Mouse (Mus musculus) stomach, embryonic 16.5 days (tissue): ENCODE data around the gene Fgf6. TPM values are rescaled to one million over a fixed set of nuclear protein-coding genes. Genes with fewer than 3 reads are reported as not detected.

Experiments
- ATAC-seq: fragments of 200-750 bp; cut with Nextera tagmentation; 2 replicates; pipeline ENCODE4 v1.8.0; 2017; ENCODE audit warnings: moderate number of reproducible peaks, moderate TSS enrichment; ENCODE audit not compliant: insufficient read depth, low FRiP score
- H3K27ac ChIP-seq: fragments of 300-500 bp; sonication (generic); 2 replicates; pipeline ENCODE4 v1.5.1; 2014; ENCODE audit warnings: low read length
- H3K27me3 ChIP-seq: fragments of 300-500 bp; sonication (generic); 2 replicates; pipeline ENCODE4 v1.6.1; 2014; ENCODE audit warnings: low read length, control low read depth, mixed read lengths; ENCODE audit not compliant: control insufficient read depth, insufficient read depth
- H3K36me3 ChIP-seq: fragments of 300-500 bp; sonication (generic); 2 replicates; pipeline ENCODE4 v1.6.1; 2014; ENCODE audit warnings: low read length; ENCODE audit not compliant: control insufficient read depth, insufficient read depth
- H3K4me1 ChIP-seq: fragments of 300-500 bp; sonication (generic); 2 replicates; pipeline ENCODE4 v1.6.1; 2014; ENCODE audit warnings: low read length, control low read depth, mixed read lengths; ENCODE audit not compliant: control insufficient read depth, insufficient read depth
- H3K4me2 ChIP-seq: fragments of 300-500 bp; sonication (generic); 2 replicates; pipeline ENCODE4 v1.6.1; 2014; ENCODE audit warnings: low read depth, low read length, mixed read lengths
- H3K4me3 ChIP-seq: fragments of 300-500 bp; sonication (generic); replicated peaks from 2 replicates; pipeline ENCODE4 v1.5.1; 2014; ENCODE audit warnings: mild to moderate bottlenecking, low read length
- H3K9ac ChIP-seq: fragments of 300-500 bp; sonication (generic); 2 replicates; pipeline ENCODE4 v1.6.1; 2014; ENCODE audit warnings: low read length
- H3K9me3 ChIP-seq: fragments of 300-500 bp; sonication (generic); replicated peaks from 2 replicates; pipeline ENCODE4 v1.6.1; 2016; ENCODE audit warnings: low read length, control low read depth; ENCODE audit not compliant: control insufficient read depth
- WGBS: fragments of 180-500 bp; shearing (Covaris S2); extraction: QIAGEN DNeasy Blood & Tissue Kit; methylation state at CpG from one replicate; pipeline ENCODE4 v1.1.7; 2014; 5-methylcytosine and 5-hydroxymethylcytosine counted together
- polyA plus RNA-seq: library from polyadenylated mRNA; unstranded; fragments of >200 nt; fragmentation: Nextera tagmentation; extraction: Ambion mirVana; gene quantifications from 2 replicates; pipeline ENCODE4 v1.2.1, GENCODE M21; 2015

The Fgf6 gene
- polyA plus RNA-seq, 1 experiment from 2014 or later, result 0.22 TPM

DNA sequence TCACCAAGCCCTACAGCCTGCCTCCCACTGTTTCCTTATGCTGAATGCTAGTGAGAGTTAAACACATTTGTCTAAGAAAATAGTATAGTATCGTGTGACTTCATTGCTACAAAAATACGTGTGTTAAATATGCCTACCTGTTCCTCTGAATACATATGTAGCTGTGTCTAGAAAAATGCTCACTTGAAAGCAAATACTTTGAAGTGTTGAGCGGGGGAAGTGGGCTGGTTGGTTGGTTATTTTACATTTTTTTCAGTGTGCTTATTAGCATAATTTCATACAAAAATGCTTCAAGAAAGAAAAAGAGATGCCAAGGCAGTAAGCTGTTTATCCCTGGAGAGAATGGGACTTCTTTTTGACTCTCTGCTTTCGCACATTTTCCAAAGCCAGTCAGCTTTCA is 44.6 kb downstream of the Fgf6 start:
- Histone ChIP-seq H3K36me3 (no peaks in the 10 kb centered on the region), H3K27ac (no peak overlapping the region), H3K9ac (no peak overlapping the region), H3K4me2 (no peak overlapping the region), H3K4me3 (no peak overlapping the region), H3K27me3 (no peaks in the 10 kb centered on the region), H3K4me1 (no peaks in the 10 kb centered on the region), H3K9me3 (no peaks in the 10 kb centered on the region)
- WGBS, result 75% methylated on average over 4 of the region's 4 CpGs
- ATAC-seq, result no peak

DNA sequence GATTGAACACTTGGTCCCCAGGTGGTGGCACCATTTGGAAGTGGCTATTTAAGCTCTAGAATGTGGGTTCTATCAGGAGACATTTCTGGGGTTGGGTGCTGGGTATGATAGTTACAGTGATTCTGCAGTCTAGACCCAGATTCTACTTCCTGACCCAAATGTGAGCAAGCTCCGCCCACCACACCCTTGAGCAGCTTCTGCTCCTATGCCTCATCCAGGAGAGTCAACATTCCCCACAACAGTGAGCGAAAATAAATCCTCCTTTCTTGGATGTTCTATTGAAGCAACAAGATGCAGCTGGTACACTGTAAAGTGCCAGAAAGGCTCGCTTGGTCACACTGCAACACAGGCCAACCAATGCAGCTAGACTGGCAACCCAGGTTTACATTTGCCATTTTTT is 48.5 kb downstream of the Fgf6 start:
- H3K9ac ChIP-seq, result no peak overlapping the region
- H3K9me3 ChIP-seq, result no peaks in the 10 kb centered on the region
- H3K27ac ChIP-seq, result no peak overlapping the region
- ATAC-seq, result no peak
- H3K27me3 ChIP-seq, result no peaks in the 10 kb centered on the region
- H3K36me3 ChIP-seq, result no peaks in the 10 kb centered on the region
- 70% methylated on average over 3 of the region's 3 CpGs for WGBS
- H3K4me1 ChIP-seq, result no peaks in the 10 kb centered on the region
- H3K4me3 ChIP-seq, result no peak overlapping the region
- no peak overlapping the region for H3K4me2 ChIP-seq

DNA sequence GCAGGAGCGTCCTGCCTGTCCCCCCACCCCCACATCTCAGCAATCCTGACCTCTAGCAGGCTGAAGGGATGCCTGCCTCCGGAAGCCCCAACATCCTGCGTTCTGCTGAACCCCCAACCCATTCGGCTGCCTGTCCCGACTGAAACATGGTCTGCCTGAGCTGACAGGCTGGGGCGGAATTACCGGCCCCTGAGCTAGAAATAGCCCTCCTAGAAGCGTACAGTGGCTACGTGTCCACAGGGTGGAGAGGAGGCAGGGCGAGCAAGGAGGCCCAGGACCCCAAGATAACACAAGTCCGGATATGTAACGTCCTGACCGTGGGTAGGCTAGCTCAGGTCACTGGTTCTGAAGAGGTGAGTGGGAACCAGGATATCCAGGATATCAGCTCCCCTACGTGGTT is 49.4 kb downstream of the Fgf6 start:
- Histone ChIP-seq H3K4me1 (no peaks in the 10 kb centered on the region), H3K4me3 (no peak overlapping the region), H3K27ac (no peak overlapping the region), H3K9me3 (no peaks in the 10 kb centered on the region), H3K27me3 (no peaks in the 10 kb centered on the region), H3K36me3 (no peaks in the 10 kb centered on the region), H3K9ac (peak overlapping the region; percentile 9; the same call in 1 of the 2 replicates), H3K4me2 (0 out of 2 replicates have a peak overlapping the region, but pooled peaks have one; percentile 5)
- WGBS, result 5% methylated on average over 14 of the region's 14 CpGs
- no peak; the same call in 1 of the 2 replicates for ATAC-seq

DNA sequence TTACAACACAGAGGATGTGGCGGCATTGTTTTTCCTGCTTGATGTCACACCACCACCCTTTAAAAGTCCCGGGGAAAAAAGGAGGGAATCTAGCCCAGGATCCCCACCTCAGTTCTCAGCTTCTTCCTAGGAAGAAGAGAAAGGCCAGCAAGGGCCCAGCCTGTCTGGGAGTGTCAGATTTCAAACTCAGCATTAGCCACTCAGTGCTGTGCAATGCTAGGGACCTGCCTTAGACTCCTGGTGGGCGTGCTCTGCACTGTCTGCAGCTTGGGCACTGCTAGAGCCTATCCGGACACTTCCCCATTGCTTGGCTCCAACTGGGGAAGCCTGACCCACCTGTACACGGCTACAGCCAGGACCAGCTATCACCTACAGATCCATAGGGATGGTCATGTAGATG is 57.4 kb downstream of the Fgf6 start, which contains the start of gene Fgf23:
Gene Fgf23, plus strand, starts transcription at position 86 of the 400 bp plus-strand sequence.
- peaks cover 11% of the 10 kb centered on the region for H3K4me1 ChIP-seq
- H3K9ac ChIP-seq, result peak within 1 kb of the TSS; percentile 19; the same call in 1 of the 2 replicates
- H3K9me3 ChIP-seq, result no peaks in the 10 kb centered on the region
- H3K36me3 ChIP-seq, result no peaks in the 10 kb centered on the region
- 9% methylated on average over 5 of the region's 5 CpGs for WGBS
- peak; percentile 81 for ATAC-seq
- H3K4me2 ChIP-seq, result peak within 1 kb of the TSS; percentile 44
- H3K4me3 ChIP-seq, result peak within 1 kb of the TSS; percentile 18
- no peak within 1 kb of the TSS for H3K27ac ChIP-seq
- H3K27me3 ChIP-seq, result no peaks in the 10 kb centered on the region

Other genes starting within 250 kb of the Fgf6 start
- 226 and 234 TPM in 2 replicates for gene Ndufa9, start 166.4 kb upstream of the Fgf6 start, polyA plus RNA-seq
- 0.04 TPM in 1 of 2 replicates, not detected in the other for gene Akap3, start 162.5 kb upstream of the Fgf6 start, polyA plus RNA-seq
- 0.22 TPM in 1 of 2 replicates, not detected in the other for gene Dyrk4, start 93.7 kb upstream of the Fgf6 start, polyA plus RNA-seq
- 42.5 and 50.0 TPM in 2 replicates for gene Rad51ap1, start 76.0 kb upstream of the Fgf6 start, polyA plus RNA-seq
- 16.9 and 17.0 TPM in 2 replicates for gene D6Wsu163e, start 75.6 kb upstream of the Fgf6 start, polyA plus RNA-seq
- not detected in 2 replicates for gene Fgf23, start 57.3 kb downstream of the Fgf6 start, polyA plus RNA-seq
- 4.6 and 5.0 TPM in 2 replicates for gene Tigar, start 94.0 kb downstream of the Fgf6 start, polyA plus RNA-seq
- gene Ccnd2, start 136.6 kb downstream of the Fgf6 start, polyA plus RNA-seq, result 932 and 1,032 TPM in 2 replicates